Mouse (Mus musculus) intestine, embryonic 16.5 days (tissue): ENCODE measurements around the gene Fryl. TPM values are rescaled to one million over a fixed set of nuclear protein-coding genes. Genes with fewer than 3 reads are reported as not detected.

ENCODE experiments used
- ATAC-seq: fragments of 200-750 bp; cut with Nextera tagmentation; 2 replicates; pipeline ENCODE4 v1.8.0; 2017; ENCODE audit warnings: moderate TSS enrichment, moderate library complexity
- H3K27ac ChIP-seq: fragments of 300-500 bp; sonication (generic); 2 replicates; pipeline ENCODE4 v1.5.1; 2014; ENCODE audit warnings: mild to moderate bottlenecking, low read length
- H3K27me3 ChIP-seq: fragments of 300-500 bp; sonication (generic); replicated peaks from 2 replicates; pipeline ENCODE4 v1.6.1; 2014; ENCODE audit warnings: low read length, control low read depth, mixed read lengths; ENCODE audit not compliant: control insufficient read depth, insufficient read depth
- H3K36me3 ChIP-seq: fragments of 300-500 bp; sonication (generic); 2 replicates; pipeline ENCODE4 v1.6.1; 2014; ENCODE audit warnings: low read length, control low read depth; ENCODE audit not compliant: control insufficient read depth, insufficient read depth
- H3K4me1 ChIP-seq: fragments of 300-500 bp; sonication (generic); 2 replicates; pipeline ENCODE4 v1.6.1; 2014; ENCODE audit warnings: low read length, control low read depth, mixed read lengths; ENCODE audit not compliant: control insufficient read depth, insufficient read depth
- H3K4me2 ChIP-seq: fragments of 300-500 bp; sonication (generic); 2 replicates; pipeline ENCODE4 v1.6.1; 2014; ENCODE audit warnings: low read depth, low read length, control low read depth
- H3K4me3 ChIP-seq: fragments of 300-500 bp; sonication (generic); 2 replicates; pipeline ENCODE4 v1.5.1; 2014; ENCODE audit warnings: mild to moderate bottlenecking, low read length
- H3K9ac ChIP-seq: fragments of 300-500 bp; sonication (generic); 2 replicates; pipeline ENCODE4 v1.6.1; 2014; ENCODE audit warnings: low read depth, low read length
- H3K9me3 ChIP-seq: fragments of 300-500 bp; sonication (generic); 2 replicates; pipeline ENCODE4 v1.6.1; 2016; ENCODE audit warnings: low read length, control low read depth; ENCODE audit not compliant: control insufficient read depth
- WGBS: fragments of 180-500 bp; shearing (Covaris S2); extraction: QIAGEN DNeasy Blood & Tissue Kit; methylation state at CpG from one replicate; pipeline ENCODE4 v1.1.7; 2014; 5-methylcytosine and 5-hydroxymethylcytosine counted together
- polyA plus RNA-seq: library from polyadenylated mRNA; unstranded; fragments of >200 nt; fragmentation: Nextera tagmentation; extraction: Ambion mirVana; gene quantifications from 2 replicates; pipeline ENCODE4 v1.2.1, GENCODE M21; 2015

Gene Fryl
- polyA plus RNA-seq, 1 experiment from 2014 or later = 22.6 TPM

DNA sequence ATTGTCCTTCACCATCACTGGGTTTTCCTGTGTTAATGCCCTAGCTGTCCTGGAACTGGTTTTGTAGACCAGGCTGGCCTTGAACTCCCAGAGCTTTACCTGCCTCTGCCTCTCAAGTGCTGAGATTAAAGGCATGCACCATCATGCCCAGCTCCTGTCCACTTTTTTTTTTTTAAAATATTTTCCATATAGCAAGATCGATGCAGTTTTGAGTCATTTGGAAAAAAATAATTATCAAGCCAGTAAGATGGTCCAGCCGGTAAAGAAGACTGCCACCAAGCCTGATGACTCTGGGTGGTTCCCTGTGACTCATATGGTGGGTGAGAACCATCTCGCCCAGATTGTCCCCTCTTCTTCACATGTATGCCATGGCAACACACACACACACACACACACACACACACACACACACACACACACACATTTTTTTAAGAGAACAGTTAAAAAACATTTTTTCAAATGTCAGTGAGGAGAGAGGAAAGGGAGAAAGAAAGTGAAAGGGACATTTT, 29.1 kb upstream of the Fryl start:
- Histone ChIP-seq H3K9ac (no peak overlapping the region), H3K4me1 (no peaks in the 10 kb centered on the region)
- no peak for ATAC-seq

GRCm38 (mm10) chr5:73284046-73284445, 27.6 kb upstream of the Fryl start:
- H3K4me3 ChIP-seq = no peak overlapping the region
- H3K27me3 ChIP-seq = no peaks in the 10 kb centered on the region
- H3K9ac ChIP-seq = no peak overlapping the region
- no peak overlapping the region for H3K4me2 ChIP-seq
- no peaks in the 10 kb centered on the region for H3K36me3 ChIP-seq
- no peak for ATAC-seq
- H3K9me3 ChIP-seq = no peaks in the 10 kb centered on the region
- peaks cover 9% of the 10 kb centered on the region for H3K4me1 ChIP-seq
- no peak overlapping the region for H3K27ac ChIP-seq

More for the DNA sequence above, 29.1 kb upstream of the Fryl start:
- no peak overlapping the region for H3K4me2 ChIP-seq
- no peak overlapping the region for H3K4me3 ChIP-seq
- no peaks in the 10 kb centered on the region for H3K27me3 ChIP-seq
- no peaks in the 10 kb centered on the region for H3K9me3 ChIP-seq
- H3K27ac ChIP-seq = no peak overlapping the region
- WGBS = 84% methylated on average over 3 of the region's 3 CpGs
- no peaks in the 10 kb centered on the region for H3K36me3 ChIP-seq

DNA sequence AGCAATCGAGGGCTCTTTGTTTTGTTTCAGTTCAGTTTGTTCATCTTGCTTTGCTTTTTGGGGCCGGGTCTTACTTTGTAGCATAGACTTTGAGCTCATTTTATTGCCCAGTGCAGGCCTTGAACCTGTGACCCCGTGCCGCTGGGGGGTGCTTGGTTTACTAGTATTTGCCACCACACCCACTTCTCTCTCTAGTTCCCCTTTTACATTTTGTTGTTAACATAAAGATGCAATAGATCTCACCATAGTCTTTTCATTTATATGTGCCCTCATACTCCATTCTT, 24.1 kb upstream of the Fryl start:
- 0 out of 2 replicates have a peak overlapping the region, but pooled peaks have one; percentile 24 for H3K9ac ChIP-seq
- H3K27me3 ChIP-seq = no peaks in the 10 kb centered on the region
- H3K4me1 ChIP-seq = peaks cover 9% of the 10 kb centered on the region
- no peak overlapping the region for H3K4me3 ChIP-seq
- no peaks in the 10 kb centered on the region for H3K9me3 ChIP-seq
- H3K36me3 ChIP-seq = no peaks in the 10 kb centered on the region
- WGBS = 51% methylated on average over 4 of the region's 4 CpGs
- H3K27ac ChIP-seq = no peak overlapping the region
- ATAC-seq = peak; percentile 28; the same call in 1 of the 2 replicates
- H3K4me2 ChIP-seq = no peak overlapping the region

DNA sequence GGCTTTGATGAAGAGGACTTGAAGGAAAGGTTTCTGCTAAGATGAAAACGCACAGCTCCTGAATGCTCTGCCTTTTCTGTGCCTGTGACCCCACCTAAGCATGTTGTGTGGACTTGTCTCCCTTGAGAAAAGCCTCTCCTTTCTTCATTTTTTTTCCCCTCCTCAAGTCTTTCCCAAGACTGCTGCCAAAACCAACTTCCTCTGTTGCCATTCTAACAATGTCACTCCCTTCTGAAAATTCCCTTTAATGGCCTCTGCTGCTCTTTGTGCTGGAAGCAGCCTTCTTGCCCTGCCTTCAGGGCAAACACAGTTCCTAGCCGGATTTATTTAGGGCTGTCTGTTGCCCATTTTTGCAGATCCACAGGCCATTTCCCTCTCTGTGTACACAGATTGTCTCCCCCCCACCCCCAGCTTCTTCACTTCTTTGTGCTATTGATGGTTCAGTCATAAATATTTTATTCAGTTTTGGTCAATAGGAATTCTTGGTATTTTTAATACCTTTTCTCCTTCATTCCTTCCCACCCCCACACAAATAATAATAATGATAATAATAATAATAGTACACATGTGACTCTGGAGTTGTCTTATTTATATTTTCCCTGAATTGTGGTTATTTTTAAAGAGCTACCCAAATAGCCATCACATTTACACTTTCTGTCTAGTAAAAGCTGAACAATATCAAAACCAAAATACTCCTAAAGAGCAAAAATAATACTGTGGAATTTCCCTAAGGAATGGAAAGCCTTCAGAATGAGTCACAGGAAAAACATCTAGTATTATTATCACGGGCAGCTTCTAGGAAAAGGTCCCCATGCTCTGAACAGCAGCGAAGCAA, 23.5 kb upstream of the Fryl start:
- 34% methylated on average over 4 of the region's 4 CpGs for WGBS
- H3K27ac ChIP-seq = no peak overlapping the region

DNA sequence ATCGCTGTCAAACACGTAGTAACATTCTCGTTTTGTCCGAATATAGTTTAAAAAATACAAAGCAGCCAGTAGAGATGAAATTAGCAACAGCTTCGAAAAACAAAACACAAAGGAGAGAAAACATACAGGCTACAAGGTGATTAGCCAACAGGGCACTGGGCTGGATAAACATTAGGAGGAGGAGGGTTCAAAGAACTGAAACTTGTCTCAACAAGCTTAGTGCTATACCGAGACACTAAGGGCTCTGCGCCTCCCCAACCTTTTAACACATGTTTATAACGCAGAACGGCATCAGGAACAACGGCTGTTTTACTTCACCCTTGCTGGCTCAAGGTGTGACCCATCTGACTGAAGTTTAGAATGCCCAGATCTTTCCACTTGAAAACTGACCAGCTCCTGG, 22.8 kb upstream of the Fryl start:
- Histone ChIP-seq H3K4me3 (no peak overlapping the region), H3K4me2 (no peak overlapping the region), H3K4me1 (peaks cover 9% of the 10 kb centered on the region), H3K27me3 (no peaks in the 10 kb centered on the region), H3K27ac (no peak overlapping the region), H3K9me3 (no peaks in the 10 kb centered on the region), H3K9ac (no peak overlapping the region), H3K36me3 (no peaks in the 10 kb centered on the region)
- ATAC-seq = no peak
- 49% methylated on average over 10 of the region's 10 CpGs for WGBS

More for the DNA sequence above, 23.5 kb upstream of the Fryl start:
- Histone ChIP-seq H3K36me3 (no peaks in the 10 kb centered on the region), H3K4me3 (no peak overlapping the region), H3K4me1 (peaks cover 9% of the 10 kb centered on the region), H3K9me3 (no peaks in the 10 kb centered on the region), H3K9ac (0 out of 2 replicates have a peak overlapping the region, but pooled peaks have one; percentile 24), H3K27me3 (no peaks in the 10 kb centered on the region), H3K4me2 (no peak overlapping the region)
- no peak; the same call in 1 of the 2 replicates for ATAC-seq

- no peaks in the 10 kb centered on the region for H3K27me3 ChIP-seq
- H3K4me3 ChIP-seq = no peak overlapping the region
- 77% methylated on average over 2 of the region's 2 CpGs for WGBS
- peaks cover 9% of the 10 kb centered on the region for H3K4me1 ChIP-seq
- H3K9ac ChIP-seq = no peak overlapping the region
- no peaks in the 10 kb centered on the region for H3K9me3 ChIP-seq
- no peak for ATAC-seq
- H3K27ac ChIP-seq = no peak overlapping the region
- H3K36me3 ChIP-seq = no peaks in the 10 kb centered on the region
- no peak overlapping the region for H3K4me2 ChIP-seq
These were observed 18.5 kb upstream of the Fryl start for GRCm38 (mm10) chr5:73274941-73275340.

- Histone ChIP-seq H3K9me3 (no peaks in the 10 kb centered on the region), H3K9ac (no peak overlapping the region), H3K4me1 (no peaks in the 10 kb centered on the region), H3K4me3 (no peak overlapping the region), H3K27me3 (no peaks in the 10 kb centered on the region), H3K27ac (no peak overlapping the region), H3K36me3 (no peaks in the 10 kb centered on the region), H3K4me2 (no peak overlapping the region)
- WGBS = 74% methylated on average over 4 of the region's 4 CpGs
- no peak for ATAC-seq
These were observed 16.8 kb upstream of the Fryl start for GRCm38 (mm10) chr5:73273171-73273570.

DNA sequence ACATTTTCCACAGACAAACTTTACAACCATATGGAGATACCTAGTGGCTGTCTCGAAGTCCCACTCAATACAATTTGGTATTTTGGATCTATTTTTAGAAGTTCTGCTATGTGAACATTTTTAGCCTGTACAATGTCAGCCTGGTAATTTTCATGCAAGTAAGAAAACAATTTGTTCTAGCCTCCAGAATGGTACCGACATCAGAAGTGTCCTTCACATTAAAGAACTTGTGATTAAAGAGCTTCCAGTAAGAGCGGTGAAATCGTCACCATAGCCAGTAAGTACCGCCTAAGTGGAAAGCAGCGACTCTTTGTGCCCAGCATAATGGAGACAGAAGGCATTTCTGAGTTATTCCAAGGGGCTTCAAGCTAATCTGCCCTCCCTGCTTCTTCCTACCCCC, 14.2 kb upstream of the Fryl start:
- ATAC-seq = no peak
- no peaks in the 10 kb centered on the region for H3K9me3 ChIP-seq
- H3K4me2 ChIP-seq = no peak overlapping the region
- WGBS = 66% methylated on average over 6 of the region's 6 CpGs
- no peaks in the 10 kb centered on the region for H3K27me3 ChIP-seq
- H3K9ac ChIP-seq = no peak overlapping the region
- no peak overlapping the region for H3K27ac ChIP-seq
- no peaks in the 10 kb centered on the region for H3K4me1 ChIP-seq
- H3K36me3 ChIP-seq = no peaks in the 10 kb centered on the region
- no peak overlapping the region for H3K4me3 ChIP-seq

GRCm38 (mm10) chr5:73268636-73269213, 12.3 kb upstream of the Fryl start:
- WGBS = 66% methylated on average over 11 of the region's 11 CpGs
- Histone ChIP-seq H3K9me3 (no peaks in the 10 kb centered on the region), H3K9ac (no peak overlapping the region), H3K4me1 (no peaks in the 10 kb centered on the region), H3K4me3 (no peak overlapping the region), H3K36me3 (no peaks in the 10 kb centered on the region), H3K4me2 (no peak overlapping the region), H3K27me3 (no peaks in the 10 kb centered on the region), H3K27ac (no peak overlapping the region)
- no peak for ATAC-seq
